Mouse (Mus musculus) midbrain, embryonic 15.5 days (tissue): ENCODE results near the gene Nme7. TPM values are rescaled to one million over a fixed set of nuclear protein-coding genes. Genes with fewer than 3 reads are reported as not detected.

ENCODE experiments used
- ATAC-seq: fragments of 200-750 bp; cut with Nextera tagmentation; replicated peaks from 2 replicates; pipeline ENCODE4 v1.8.0; 2017; ENCODE audit warnings: moderate TSS enrichment
- H3K27ac ChIP-seq: fragments of 300-500 bp; sonication (generic); 2 replicates; pipeline ENCODE4 v1.5.1; 2015; ENCODE audit warnings: mild to moderate bottlenecking, inconsistent platforms
- H3K27me3 ChIP-seq: fragments of 300-500 bp; sonication (generic); replicated peaks from 2 replicates; pipeline ENCODE4 v1.6.1; 2015; ENCODE audit warnings: inconsistent platforms
- H3K36me3 ChIP-seq: fragments of 300-500 bp; sonication (generic); replicated peaks from 2 replicates; pipeline ENCODE4 v1.6.1; 2015; ENCODE audit warnings: inconsistent platforms
- H3K4me1 ChIP-seq: fragments of 300-500 bp; sonication (generic); 2 replicates; pipeline ENCODE4 v1.6.1; 2015; ENCODE audit warnings: inconsistent platforms
- H3K4me2 ChIP-seq: fragments of 300-500 bp; sonication (generic); 2 replicates; pipeline ENCODE4 v1.6.1; 2015; ENCODE audit warnings: inconsistent platforms, mild to moderate bottlenecking, moderate library complexity
- H3K4me3 ChIP-seq: fragments of 300-500 bp; sonication (generic); 2 replicates; pipeline ENCODE4 v1.5.1; 2015; ENCODE audit warnings: mild to moderate bottlenecking, inconsistent platforms
- H3K9ac ChIP-seq: fragments of 300-500 bp; sonication (generic); 2 replicates; pipeline ENCODE4 v1.6.1; 2015; ENCODE audit warnings: mild to moderate bottlenecking, inconsistent platforms
- H3K9me3 ChIP-seq: fragments of 300-500 bp; sonication (generic); 2 replicates; pipeline ENCODE4 v1.6.1; 2016; ENCODE audit warnings: inconsistent platforms
- WGBS: fragments of 180-500 bp; shearing (Covaris S2); methylation state at CpG from one replicate; pipeline ENCODE4 v1.1.7; 2015; ENCODE audit warnings: mixed read lengths; 5-methylcytosine and 5-hydroxymethylcytosine counted together
- polyA plus RNA-seq: library from polyadenylated mRNA; unstranded; fragments of >200 nt; fragmentation: Nextera tagmentation; extraction: Ambion mirVana; gene quantifications from 2 replicates; pipeline ENCODE4 v1.2.1, GENCODE M21; 2015

Nme7 gene
- polyA plus RNA-seq, 1 experiment from 2014 or later: 29.6 TPM

DNA sequence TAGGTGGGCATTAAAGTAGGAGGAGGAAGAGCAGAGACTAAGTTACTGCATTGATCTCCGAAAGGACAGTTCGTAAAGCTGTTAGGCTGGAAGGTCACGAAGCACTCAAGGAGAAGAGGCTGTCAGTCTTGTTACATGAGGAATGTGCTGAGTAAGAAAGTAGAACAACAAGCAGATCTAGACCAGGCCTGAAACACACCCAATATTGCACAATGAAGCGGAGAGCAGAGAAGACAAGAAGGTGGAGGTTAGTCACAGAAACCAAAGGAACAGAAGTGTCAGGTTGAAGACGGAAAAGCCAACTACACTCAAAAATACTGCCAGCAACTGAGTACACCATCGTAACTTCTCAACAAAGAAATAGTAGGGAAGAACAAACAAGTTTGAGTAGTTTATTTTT is 9.8 kb upstream of the Nme7 start:
- no peak for ATAC-seq
- H3K27me3 ChIP-seq: no peaks in the 10 kb centered on the region
- H3K4me1 ChIP-seq: no peaks in the 10 kb centered on the region
- no peaks in the 10 kb centered on the region for H3K9me3 ChIP-seq
- no peak overlapping the region for H3K9ac ChIP-seq
- H3K4me3 ChIP-seq: no peak overlapping the region
- WGBS: 96% methylated on average over 6 of the region's 6 CpGs
- no peak overlapping the region for H3K4me2 ChIP-seq
- peaks cover 51% of the 10 kb centered on the region for H3K36me3 ChIP-seq
- no peak overlapping the region for H3K27ac ChIP-seq

DNA sequence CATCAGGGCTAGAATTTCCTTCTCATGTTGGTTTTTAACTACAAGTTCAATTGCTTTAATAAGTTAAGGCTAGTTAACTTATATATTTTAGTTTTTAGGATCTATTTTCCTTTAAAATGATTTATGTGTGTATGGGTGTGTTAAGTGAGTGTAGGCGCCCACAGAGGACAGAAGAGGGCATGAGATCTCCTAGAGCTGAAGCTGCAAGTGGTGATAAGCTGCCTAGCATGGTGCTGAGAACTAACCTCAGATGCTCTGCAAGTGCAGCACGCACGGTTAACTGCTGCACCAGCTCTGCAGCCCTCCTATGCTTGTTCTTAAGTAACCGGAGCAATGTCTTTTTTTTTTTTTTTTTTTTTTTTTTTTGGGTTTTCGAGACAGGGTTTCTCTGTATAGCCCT is 7.4 kb upstream of the Nme7 start:
- Histone ChIP-seq H3K4me3 (no peak overlapping the region), H3K27me3 (no peaks in the 10 kb centered on the region), H3K4me1 (no peaks in the 10 kb centered on the region), H3K27ac (no peak overlapping the region), H3K9me3 (no peaks in the 10 kb centered on the region), H3K4me2 (no peak overlapping the region), H3K9ac (no peak overlapping the region), H3K36me3 (peaks cover 63% of the 10 kb centered on the region)
- WGBS: 96% methylated on average over 4 of the region's 5 CpGs
- ATAC-seq: no peak

DNA sequence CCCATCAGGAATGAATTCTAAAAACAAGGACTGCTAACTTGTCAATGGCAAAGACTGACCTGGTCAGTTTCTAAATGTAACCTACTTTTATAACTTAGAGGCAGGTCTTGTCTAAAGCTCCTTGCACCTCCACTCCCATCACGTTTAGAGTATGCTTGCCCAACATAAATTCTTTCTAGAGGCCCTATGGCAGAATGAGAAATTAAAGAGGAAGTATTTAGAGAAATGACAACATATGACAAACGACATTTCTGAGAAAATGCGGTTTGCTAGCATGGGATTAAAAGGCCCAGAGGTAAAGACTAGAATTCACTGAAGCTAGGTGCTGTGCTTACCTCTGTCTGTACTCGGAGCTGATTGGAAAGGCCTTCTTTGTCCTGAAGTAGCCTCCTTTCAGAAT is 2.0 kb upstream of the Nme7 start:
- Histone ChIP-seq H3K9me3 (no peaks in the 10 kb centered on the region), H3K4me2 (no peak overlapping the region), H3K27ac (no peak overlapping the region), H3K9ac (no peak overlapping the region), H3K4me3 (no peak overlapping the region), H3K4me1 (peaks cover 16% of the 10 kb centered on the region), H3K36me3 (peaks cover 48% of the 10 kb centered on the region), H3K27me3 (no peaks in the 10 kb centered on the region)
- no peak for ATAC-seq
- 94% methylated on average over 4 of the region's 4 CpGs for WGBS

DNA sequence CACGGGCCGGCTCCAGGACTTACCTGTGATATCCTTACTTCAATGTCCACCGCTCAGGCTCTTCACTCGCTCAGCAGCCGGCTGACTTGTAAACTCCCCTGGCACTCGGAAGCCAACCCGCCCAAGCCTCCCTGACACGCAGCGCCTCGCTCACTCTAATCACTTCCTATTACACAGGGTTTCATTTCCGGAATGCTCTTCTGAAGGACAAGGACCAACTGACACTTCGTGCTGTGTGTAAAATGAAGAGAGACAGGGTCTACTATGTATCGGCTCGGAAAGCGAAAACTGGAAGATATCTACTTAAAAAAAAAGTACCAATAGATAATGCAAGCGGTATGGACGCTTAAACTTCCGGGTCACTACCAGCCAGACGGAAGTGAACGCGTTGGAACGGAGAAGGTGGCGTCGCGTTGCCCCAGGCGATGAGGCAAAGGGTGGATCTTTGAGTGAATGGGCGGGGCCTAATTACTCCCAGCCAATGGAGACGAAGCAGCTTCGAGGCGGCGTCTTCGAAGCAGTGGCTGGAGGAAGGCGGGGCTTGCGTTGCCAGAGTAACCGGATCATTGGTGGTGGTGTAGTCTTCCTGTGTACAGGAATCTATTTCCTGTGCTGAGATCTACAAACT is 3.3 kb downstream of the Nme7 start, which contains the start of gene Blzf1:
TSS of gene Blzf1 (minus strand) at position 366 of the 628 bp plus-strand sequence.
- peak; percentile 99 for ATAC-seq
- Histone ChIP-seq H3K27ac (peak within 1 kb of the TSS; percentile 82), H3K4me1 (peaks cover 26% of the 10 kb centered on the region), H3K4me3 (peak within 1 kb of the TSS; percentile 58), H3K9ac (peak within 1 kb of the TSS; percentile 54), H3K27me3 (no peaks in the 10 kb centered on the region), H3K4me2 (peak within 1 kb of the TSS; percentile 87), H3K36me3 (peaks cover 4% of the 10 kb centered on the region; the same call in 1 of the 2 replicates), H3K9me3 (no peaks in the 10 kb centered on the region)
- under 1% methylated on average over 35 of the region's 35 CpGs for WGBS

DNA sequence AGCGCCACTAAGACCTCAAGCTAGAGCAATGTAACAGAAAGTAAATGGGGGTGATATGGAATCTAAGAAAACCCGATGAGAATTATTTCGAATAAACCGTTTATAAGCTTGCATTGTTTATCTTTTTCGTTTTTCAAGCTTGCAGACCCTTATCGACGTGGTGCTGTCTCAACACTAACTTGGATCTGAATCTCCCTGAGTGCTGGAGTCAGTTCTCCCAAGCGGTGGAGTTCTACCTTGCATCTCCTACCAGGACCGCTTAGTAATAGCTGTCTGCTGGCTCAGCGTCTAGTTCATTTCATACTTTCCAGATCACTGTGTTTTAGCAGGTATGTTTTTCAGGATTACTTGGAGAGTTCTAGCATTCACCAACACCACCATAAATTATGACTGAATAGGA is 4.0 kb downstream of the Nme7 start:
- peak overlapping the region; percentile 82 for H3K27ac ChIP-seq
- peak; percentile 28 for ATAC-seq

DNA sequence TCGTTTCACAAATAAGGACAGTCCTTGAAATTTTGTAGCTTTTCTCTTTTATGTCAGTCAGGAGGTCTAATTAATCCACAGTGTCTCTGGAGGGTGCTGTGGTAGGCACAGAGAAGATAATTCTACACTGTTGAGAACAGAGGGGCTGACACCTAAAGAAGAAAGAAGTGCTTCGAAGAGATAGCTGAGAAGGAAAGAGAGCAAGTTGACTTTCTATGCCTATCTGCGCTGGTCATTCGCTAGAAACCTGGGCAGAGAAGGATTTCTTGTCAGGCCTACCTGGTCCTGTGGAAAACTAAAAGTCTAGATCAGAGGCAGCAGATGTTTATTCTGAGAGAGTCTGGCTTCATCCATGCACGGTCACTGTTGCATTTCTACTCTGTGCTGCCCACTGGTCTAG is 10.2 kb downstream of the Nme7 start:
- no peaks in the 10 kb centered on the region for H3K27me3 ChIP-seq
- peaks cover 5% of the 10 kb centered on the region; the same call in 1 of the 2 replicates for H3K4me1 ChIP-seq
- no peak overlapping the region for H3K4me2 ChIP-seq
- no peaks in the 10 kb centered on the region for H3K9me3 ChIP-seq
- H3K27ac ChIP-seq: no peak overlapping the region
- ATAC-seq: no peak
- H3K36me3 ChIP-seq: peaks cover 7% of the 10 kb centered on the region; the same call in 1 of the 2 replicates
- no peak overlapping the region for H3K4me3 ChIP-seq
- WGBS: 94% methylated on average over 5 of the region's 5 CpGs
- H3K9ac ChIP-seq: no peak overlapping the region

More for the DNA sequence above, 4.0 kb downstream of the Nme7 start:
- 13% methylated on average over 10 of the region's 10 CpGs for WGBS
- H3K9me3 ChIP-seq: no peaks in the 10 kb centered on the region
- no peaks in the 10 kb centered on the region for H3K27me3 ChIP-seq
- H3K9ac ChIP-seq: peak overlapping the region; percentile 54
- H3K4me3 ChIP-seq: peak overlapping the region; percentile 58
- peaks cover 26% of the 10 kb centered on the region for H3K4me1 ChIP-seq
- H3K36me3 ChIP-seq: peaks cover 2% of the 10 kb centered on the region; the same call in 1 of the 2 replicates
- peak overlapping the region; percentile 87 for H3K4me2 ChIP-seq

DNA sequence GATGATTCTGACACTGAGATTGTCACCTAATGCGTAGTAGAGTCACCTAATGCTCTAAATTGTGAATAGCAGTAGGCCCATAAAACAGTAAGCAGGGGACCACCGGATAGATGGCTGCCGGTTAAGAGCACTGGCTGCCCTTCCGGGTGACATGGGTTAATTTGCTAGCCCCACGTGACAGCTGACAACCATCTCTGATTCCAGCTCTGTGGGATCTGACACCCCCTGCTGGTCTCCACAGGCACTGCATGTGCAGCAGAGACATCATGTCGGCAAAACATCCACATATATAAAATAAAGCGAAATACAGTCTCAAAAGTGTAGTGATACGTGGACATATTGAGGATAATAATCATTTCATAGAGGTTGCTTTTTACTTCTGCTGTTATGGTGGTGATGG is 11.3 kb downstream of the Nme7 start:
- H3K9ac ChIP-seq: no peak overlapping the region
- H3K36me3 ChIP-seq: peaks cover 7% of the 10 kb centered on the region; the same call in 1 of the 2 replicates
- 69% methylated on average over 8 of the region's 8 CpGs for WGBS
- no peak overlapping the region for H3K27ac ChIP-seq
- no peak overlapping the region for H3K4me3 ChIP-seq
- H3K4me2 ChIP-seq: no peak overlapping the region
- H3K4me1 ChIP-seq: peaks cover 5% of the 10 kb centered on the region; the same call in 1 of the 2 replicates
- no peak for ATAC-seq
- no peaks in the 10 kb centered on the region for H3K9me3 ChIP-seq
- H3K27me3 ChIP-seq: no peaks in the 10 kb centered on the region

DNA sequence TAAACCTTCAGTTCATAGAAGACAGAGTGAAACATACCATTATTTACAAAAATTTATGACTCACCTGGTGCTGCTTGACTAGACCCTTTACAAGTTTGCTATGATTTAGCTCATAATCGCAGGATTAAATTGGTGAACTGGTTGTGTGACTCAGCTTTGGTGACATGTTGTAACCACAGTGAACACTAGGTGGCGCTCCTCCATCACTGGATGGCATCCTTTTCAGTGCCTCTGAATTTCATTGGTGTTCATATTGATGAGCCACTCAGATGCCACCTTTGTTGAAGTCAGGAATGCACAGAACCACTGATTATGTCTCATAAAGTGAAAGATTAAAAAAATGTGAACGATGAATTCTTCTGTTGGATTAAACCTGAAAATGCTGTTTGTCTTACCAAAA is 12.8 kb downstream of the Nme7 start:
- Histone ChIP-seq H3K9me3 (no peaks in the 10 kb centered on the region), H3K27ac (no peak overlapping the region), H3K4me3 (no peak overlapping the region), H3K27me3 (no peaks in the 10 kb centered on the region), H3K4me2 (no peak overlapping the region), H3K9ac (no peak overlapping the region), H3K4me1 (peaks cover 10% of the 10 kb centered on the region), H3K36me3 (0 out of 2 replicates have a peak, but pooled peaks cover 7% of the 10 kb centered on the region)
- peak; percentile 73 for ATAC-seq
- WGBS: 27% methylated on average over 3 of the region's 3 CpGs

DNA sequence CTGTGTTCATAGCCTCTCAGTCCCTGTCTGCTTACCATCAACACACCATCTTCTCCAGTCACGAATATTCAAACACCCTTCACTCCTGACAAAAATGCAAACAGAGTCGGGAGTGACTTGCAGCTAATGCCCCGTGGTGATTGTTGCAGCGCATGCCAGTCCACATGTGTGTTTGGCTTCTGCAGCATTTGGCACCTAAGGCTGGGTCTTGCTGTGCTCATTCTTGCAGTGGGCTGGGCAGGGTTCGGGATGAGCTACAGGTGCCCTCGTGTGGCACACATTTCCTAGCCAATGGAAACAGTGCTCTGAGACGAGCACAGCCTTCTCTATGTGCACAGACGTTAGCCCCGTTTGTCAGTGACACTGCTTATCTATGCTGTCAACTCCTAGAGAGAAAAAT is 13.3 kb downstream of the Nme7 start:
- H3K36me3 ChIP-seq: 0 out of 2 replicates have a peak, but pooled peaks cover 7% of the 10 kb centered on the region
- H3K9me3 ChIP-seq: no peaks in the 10 kb centered on the region
- H3K4me1 ChIP-seq: peaks cover 10% of the 10 kb centered on the region
- no peak overlapping the region for H3K27ac ChIP-seq
- no peaks in the 10 kb centered on the region for H3K27me3 ChIP-seq
- H3K4me2 ChIP-seq: no peak overlapping the region
- peak; percentile 5; the same call in 1 of the 2 replicates for ATAC-seq
- WGBS: 90% methylated on average over 9 of the region's 9 CpGs
- H3K4me3 ChIP-seq: no peak overlapping the region
- no peak overlapping the region for H3K9ac ChIP-seq

DNA sequence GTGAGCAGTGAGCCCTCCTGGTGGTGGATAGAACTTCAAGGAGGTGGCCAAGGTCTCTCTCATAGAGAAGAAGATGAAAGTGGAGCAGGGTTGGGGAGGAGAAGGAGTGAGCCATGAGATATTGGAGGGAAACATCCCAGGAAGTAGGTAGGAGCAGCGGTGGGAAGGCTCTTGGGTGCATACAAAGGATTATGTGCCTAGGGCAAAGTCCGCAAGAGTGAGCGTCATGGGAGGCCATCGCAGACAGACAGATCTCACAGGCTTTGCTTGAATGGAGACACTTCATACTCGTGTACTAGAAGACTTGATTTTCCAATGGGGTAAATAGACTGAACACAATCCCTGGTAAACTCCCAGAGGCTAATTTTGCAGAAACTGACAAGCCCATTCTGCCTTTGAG is 14.6 kb downstream of the Nme7 start:
- WGBS: 93% methylated on average over 5 of the region's 5 CpGs
- ATAC-seq: no peak

DNA sequence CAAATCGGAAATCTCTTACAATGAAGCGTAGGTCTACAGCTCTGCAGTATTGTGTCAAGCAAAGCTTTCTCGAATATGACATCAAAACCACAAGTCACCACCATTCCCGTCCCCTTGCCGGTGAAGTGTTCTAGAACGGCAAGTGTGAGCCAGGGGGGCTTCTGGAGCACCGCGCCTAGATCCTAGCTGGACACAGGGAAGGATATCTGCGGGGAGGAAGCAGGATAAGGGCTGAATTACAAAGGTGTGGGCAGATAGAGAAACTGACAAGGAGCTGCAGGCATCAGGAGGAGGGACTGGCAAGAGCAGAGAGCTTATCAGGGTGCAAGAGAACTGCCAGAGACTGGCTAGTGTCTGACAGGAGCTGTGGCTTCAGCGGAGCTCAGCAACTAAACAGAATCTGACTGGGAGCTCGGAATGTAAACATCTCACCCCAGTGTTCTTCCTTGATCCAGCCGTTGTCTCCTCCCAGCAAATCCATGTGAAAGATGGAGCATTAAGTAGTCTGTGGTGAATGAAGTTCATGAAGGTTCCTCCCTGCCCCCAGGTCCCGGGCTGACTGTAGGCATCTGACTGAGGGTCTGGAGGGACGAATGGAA is 15.7 kb downstream of the Nme7 start:
- Histone ChIP-seq H3K4me1 (peaks cover 10% of the 10 kb centered on the region), H3K9ac (no peak overlapping the region), H3K4me2 (no peak overlapping the region), H3K27ac (no peak overlapping the region), H3K9me3 (no peaks in the 10 kb centered on the region), H3K4me3 (no peak overlapping the region), H3K27me3 (no peaks in the 10 kb centered on the region), H3K36me3 (no peaks in the 10 kb centered on the region)
- WGBS: 76% methylated on average over 14 of the region's 14 CpGs
- no peak for ATAC-seq

More for the DNA sequence above, 14.6 kb downstream of the Nme7 start:
- Histone ChIP-seq H3K4me1 (peaks cover 10% of the 10 kb centered on the region), H3K4me3 (no peak overlapping the region), H3K9ac (no peak overlapping the region), H3K36me3 (0 out of 2 replicates have a peak, but pooled peaks cover 4% of the 10 kb centered on the region), H3K9me3 (no peaks in the 10 kb centered on the region), H3K27ac (no peak overlapping the region), H3K4me2 (no peak overlapping the region), H3K27me3 (no peaks in the 10 kb centered on the region)

DNA sequence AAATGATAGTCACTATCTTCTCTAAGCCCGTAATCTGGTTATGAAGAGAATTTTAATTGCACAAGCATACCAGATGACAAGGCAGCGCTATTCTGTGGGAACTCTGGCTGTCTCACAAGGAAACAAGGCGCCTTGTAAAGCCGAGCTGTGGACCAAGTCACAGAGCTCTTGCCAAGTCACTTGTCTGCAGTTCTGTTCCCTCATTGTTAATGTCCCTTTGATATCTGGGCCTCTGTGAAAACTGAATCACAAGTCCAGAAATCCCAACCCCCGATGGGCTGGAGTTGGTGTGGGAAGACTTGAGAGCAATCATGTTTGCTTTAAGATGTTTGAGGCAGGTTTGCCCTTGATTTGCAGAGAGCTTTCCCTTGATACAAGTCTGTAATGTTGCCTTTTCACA is 16.8 kb downstream of the Nme7 start:
- Histone ChIP-seq H3K4me1 (peaks cover 10% of the 10 kb centered on the region), H3K27me3 (no peaks in the 10 kb centered on the region), H3K9me3 (no peaks in the 10 kb centered on the region), H3K9ac (no peak overlapping the region), H3K4me3 (no peak overlapping the region), H3K36me3 (no peaks in the 10 kb centered on the region), H3K4me2 (no peak overlapping the region), H3K27ac (peak overlapping the region; percentile 29; the same call in 1 of the 2 replicates)
- 48% methylated on average over 5 of the region's 5 CpGs for WGBS
- ATAC-seq: no peak; the same call in 1 of the 2 replicates
